Mouse (Mus musculus): Measurements from ENCODE around the gene Emcn. TPM values are rescaled to one million over a fixed set of nuclear protein-coding genes. Genes with fewer than 3 reads are reported as not detected.

Gene Emcn
- polyA plus RNA-seq (2012; rRNA removed), result 2.5 and 6.6 TPM in 2 replicates

GRCm38 (mm10) chr3:137340938-137341337 is at the start of gene Emcn:
Emcn (plus strand) TSS chr3:137341067.

